Comparison of ENCODE assay signal across 8 mouse cellular contexts in the genomic region with DNA sequence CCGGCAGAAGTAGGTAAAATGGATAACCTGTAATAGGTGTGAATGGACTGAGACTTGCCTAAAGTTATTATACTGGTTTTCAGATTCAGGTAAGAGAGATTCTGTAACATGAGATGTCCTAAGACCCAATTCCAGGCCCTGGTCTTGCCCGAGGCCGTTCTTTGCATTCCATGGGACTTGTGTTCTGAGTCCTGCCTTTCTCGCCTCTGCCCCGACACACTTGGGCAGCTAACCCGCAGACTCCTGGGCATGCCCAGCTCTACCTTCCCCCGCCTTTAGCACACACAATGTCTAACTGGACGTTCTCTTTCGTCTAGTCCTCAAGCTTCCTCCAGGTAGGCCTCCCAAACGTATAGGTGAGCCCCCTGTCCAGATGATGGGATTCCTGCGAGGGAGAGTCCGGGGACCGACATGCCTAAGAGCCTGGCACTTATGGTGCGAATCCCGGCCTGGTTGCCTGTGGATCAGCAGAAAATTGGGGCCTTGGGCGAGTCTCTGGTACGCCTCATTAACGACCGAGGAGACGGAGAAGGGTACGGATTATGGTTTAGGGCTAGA. TPM values are rescaled to one million over a fixed set of nuclear protein-coding genes. Genes with fewer than 3 reads are reported as not detected.
A peak's percentile ranks its signal among the peaks of the same experiment; 100 is the strongest.
DNase-seq lines count a peak whose midpoint lies in the region; ATAC-seq and TF ChIP-seq lines count a peak whose summit lies in the region.

No protein-coding gene starts in this region.

- H3K27ac ChIP-seq in heart, embryonic 15.5 days, result peak overlapping the region; percentile 78
- H3K27ac ChIP-seq in liver, embryonic 12.5 days, result peak overlapping the region; percentile 97
- peak overlapping the region; percentile 91 for H3K27ac ChIP-seq in stomach, embryonic 15.5 days

- peak overlapping the region; percentile 68 for H3K9ac ChIP-seq in heart, embryonic 15.5 days
- peak overlapping the region; percentile 98 for H3K9ac ChIP-seq in liver, embryonic 12.5 days
- H3K9ac ChIP-seq in stomach, embryonic 15.5 days, result peak overlapping the region; percentile 95

- intact Hi-C loops in heart, postnatal 10 days (cut with DNase I), result loop anchor here (2.0 kb wide), 1 partner anchor 33 kb away; the partner anchor contains the start of gene Fam193a

- peak overlapping the region; percentile 78 for H3K4me3 ChIP-seq in heart, embryonic 15.5 days
- H3K4me3 ChIP-seq in liver, embryonic 12.5 days, result peak overlapping the region; percentile 98
- H3K4me3 ChIP-seq in stomach, embryonic 15.5 days (replicated peaks), result peak overlapping the region; percentile 81

- CTCF ChIA-PET in Patski (lab: Charles Lee), result no interaction called here

- peak overlapping the region; percentile 70 for H3K4me2 ChIP-seq in heart, embryonic 15.5 days
- H3K4me2 ChIP-seq in liver, embryonic 12.5 days, result peak overlapping the region; percentile 96
- peak overlapping the region; percentile 74 for H3K4me2 ChIP-seq in stomach, embryonic 15.5 days

- H3K36me3 ChIP-seq in heart, embryonic 15.5 days, result no peaks in the 10 kb centered on the region
- peaks cover 28% of the 10 kb centered on the region for H3K36me3 ChIP-seq in liver, embryonic 12.5 days
- H3K36me3 ChIP-seq in stomach, embryonic 15.5 days, result no peaks in the 10 kb centered on the region

- in situ Hi-C loops in Patski (cut with MboI; ENCODE audit: low pct_unique_long_range_greater_than_20kb), result no loop called here

- 1% methylated on average over 21 of the region's 21 CpGs for WGBS in heart, embryonic 15.5 days
- WGBS in liver, embryonic 12.5 days (ENCODE audit: insufficient replicate concordance), result under 1% methylated on average over 21 of the region's 21 CpGs
- under 1% methylated on average over 21 of the region's 21 CpGs for WGBS in stomach, embryonic 15.5 days

- no peaks in the 10 kb centered on the region for H3K9me3 ChIP-seq in heart, embryonic 15.5 days (replicated peaks)
- H3K9me3 ChIP-seq in liver, embryonic 12.5 days (replicated peaks), result no peaks in the 10 kb centered on the region
- H3K9me3 ChIP-seq in stomach, embryonic 15.5 days, result no peaks in the 10 kb centered on the region

- peaks cover 17% of the 10 kb centered on the region for H3K4me1 ChIP-seq in heart, embryonic 15.5 days (replicated peaks)
- H3K4me1 ChIP-seq in liver, embryonic 12.5 days, result peaks cover 42% of the 10 kb centered on the region
- peaks cover 7% of the 10 kb centered on the region; the same call in 1 of the 2 replicates for H3K4me1 ChIP-seq in stomach, embryonic 15.5 days

- no peaks in the 10 kb centered on the region for H3K27me3 ChIP-seq in heart, embryonic 15.5 days
- no peaks in the 10 kb centered on the region for H3K27me3 ChIP-seq in Patski
- H3K27me3 ChIP-seq in liver, embryonic 12.5 days (replicated peaks), result no peaks in the 10 kb centered on the region
- no peaks in the 10 kb centered on the region for H3K27me3 ChIP-seq in stomach, embryonic 15.5 days (replicated peaks)

- POLR2A ChIA-PET in Patski (lab: Charles Lee), result interaction anchor here (0.8 to 1.8 kb wide), 4 partner anchors 9 to 14 kb away, joined by 3 to 10 read pairs (median 4); no protein-coding TSS in a partner anchor

- no peak for TF ChIP-seq CTCF in Patski (IDR thresholded peaks at IDR 0.05)

- DNase-seq in heart, postnatal 10 days, result no peak
- peak; percentile 37 for DNase-seq in Patski (ENCODE audit: low read depth, low spot score)
- peak; percentile 46 for DNase-seq in forelimb bud, embryonic 11.5 days (ENCODE audit: low read depth, low spot score)
- no peak for DNase-seq in Muller cell, postnatal 12 days (ENCODE audit: inconsistent ontology term)
- no peak for DNase-seq in adrenal gland, postnatal 10 days

- peak; percentile 34 for ATAC-seq in heart, embryonic 15.5 days (replicated peaks; ENCODE audit: insufficient number of reproducible peaks, insufficient read depth, low FRiP score, low read depth)
- ATAC-seq in Patski, result peak; percentile 58
- ATAC-seq in liver, embryonic 12.5 days, result peak; percentile 56
- peak; percentile 68 for ATAC-seq in stomach, embryonic 15.5 days (ENCODE audit: insufficient read depth, low FRiP score, low read depth)

RNA-seq across cellular contexts. Expression of gene Rnf4, which starts 0.5 kb away (rescaled TPM):
- 88.5 and 112 TPM in 2 replicates for polyA plus RNA-seq in heart, embryonic 15.5 days (2015; fragmentation: Nextera tagmentation; extraction: Ambion mirVana)
- 10 to 100 TPM; 57.1 to 62.6 TPM for total RNA-seq in heart, postnatal 10 days (2021)
- polyA plus RNA-seq in Patski (2021), result 128 TPM
- polyA plus RNA-seq in liver, embryonic 12.5 days (2016; fragmentation: Nextera tagmentation; extraction: Ambion mirVana), result 111 TPM in 2 replicates
- polyA plus RNA-seq in stomach, embryonic 15.5 days (2015; fragmentation: Nextera tagmentation; extraction: Ambion mirVana), result 138 and 151 TPM in 2 replicates
- total RNA-seq in adrenal gland, postnatal 10 days (2021), result 100 to 1,000 TPM; 102 to 109 TPM

RNA-seq across cellular contexts. Expression of gene Fam193a, which starts 34.1 kb away (rescaled TPM):
- polyA plus RNA-seq in heart, embryonic 15.5 days (2015; fragmentation: Nextera tagmentation; extraction: Ambion mirVana), result 7.7 and 8.5 TPM in 2 replicates
- total RNA-seq in heart, postnatal 10 days (2021), result 10 to 100 TPM; 38.2 to 39.3 TPM
- polyA plus RNA-seq in Patski (2021), result 35.7 TPM
- 4.9 and 5.1 TPM in 2 replicates for polyA plus RNA-seq in liver, embryonic 12.5 days (2016; fragmentation: Nextera tagmentation; extraction: Ambion mirVana)
- polyA plus RNA-seq in stomach, embryonic 15.5 days (2015; fragmentation: Nextera tagmentation; extraction: Ambion mirVana), result 10.3 and 11.8 TPM in 2 replicates
- total RNA-seq in adrenal gland, postnatal 10 days (2021), result 10 to 100 TPM; 26.7 to 34.3 TPM

RNA-seq across cellular contexts. Expression of gene Cfap99, which starts 47.2 kb away (rescaled TPM):
- 0.08 TPM in 1 of 2 replicates, not detected in the other for polyA plus RNA-seq in heart, embryonic 15.5 days (2015; fragmentation: Nextera tagmentation; extraction: Ambion mirVana)
- total RNA-seq in heart, postnatal 10 days (2021), result not detected
- polyA plus RNA-seq in Patski (2021), result not detected
- polyA plus RNA-seq in liver, embryonic 12.5 days (2016; fragmentation: Nextera tagmentation; extraction: Ambion mirVana), result not detected in 2 replicates
- polyA plus RNA-seq in stomach, embryonic 15.5 days (2015; fragmentation: Nextera tagmentation; extraction: Ambion mirVana), result not detected in 2 replicates
- total RNA-seq in adrenal gland, postnatal 10 days (2021), result not detected

RNA-seq across cellular contexts. Expression of gene Zfyve28, which starts 47.4 kb away (rescaled TPM):
- polyA plus RNA-seq in heart, embryonic 15.5 days (2015; fragmentation: Nextera tagmentation; extraction: Ambion mirVana), result 0.23 and 0.89 TPM in 2 replicates
- total RNA-seq in heart, postnatal 10 days (2021), result 1 to 10 TPM; 1.3 to 1.4 TPM
- 1.6 TPM for polyA plus RNA-seq in Patski (2021)
- polyA plus RNA-seq in liver, embryonic 12.5 days (2016; fragmentation: Nextera tagmentation; extraction: Ambion mirVana), result 0.16 TPM in 1 of 2 replicates, not detected in the other
- 0.53 and 0.62 TPM in 2 replicates for polyA plus RNA-seq in stomach, embryonic 15.5 days (2015; fragmentation: Nextera tagmentation; extraction: Ambion mirVana)
- total RNA-seq in adrenal gland, postnatal 10 days (2021), result 1 to 10 TPM; 1.2 to 1.8 TPM

Comparison
In these comparisons a context has a peak if more than half of its experiments do, and no peak if none do; other contexts are left out.
1. DNase-seq: peak in Patski (single experiment) and forelimb bud, embryonic 11.5 days (single experiment); none in heart, postnatal 10 days (0 of 2), Muller cell, postnatal 12 days (single experiment) and adrenal gland, postnatal 10 days (single experiment).
2. Peak in every context shown above with its lines, with median percentiles within 50 percentile points of each other: ATAC-seq, H3K27ac ChIP-seq, H3K4me2 ChIP-seq, H3K4me3 ChIP-seq and H3K9ac ChIP-seq.